In genomic region chr12:12581271-12582186, GRCm38 (mm10) we compare ENCODE assay signal across 8 mouse cellular contexts.
DNase-seq lines count a peak whose midpoint lies in the region; ATAC-seq and TF ChIP-seq lines count a peak whose summit lies in the region.

No protein-coding gene starts in this region.

- no peaks in the 10 kb centered on the region for H3K27me3 ChIP-seq in forebrain, embryonic 15.5 days
- H3K27me3 ChIP-seq in midbrain, embryonic 12.5 days = peaks cover 10% of the 10 kb centered on the region

- 4% methylated on average over 19 of the region's 19 CpGs for WGBS in forebrain, embryonic 15.5 days
- 2% methylated on average over 19 of the region's 19 CpGs for WGBS in midbrain, embryonic 12.5 days

- H3K9me3 ChIP-seq in forebrain, embryonic 15.5 days = no peaks in the 10 kb centered on the region
- H3K9me3 ChIP-seq in midbrain, embryonic 12.5 days = no peaks in the 10 kb centered on the region

- no peak overlapping the region for H3K9ac ChIP-seq in forebrain, embryonic 15.5 days (replicated peaks)
- no peak overlapping the region for H3K9ac ChIP-seq in midbrain, embryonic 12.5 days (replicated peaks)

- ATAC-seq in forebrain, embryonic 15.5 days (replicated peaks) = peak; percentile 72
- peak; percentile 93 for ATAC-seq in midbrain, embryonic 12.5 days (ENCODE audit: low FRiP score, low read depth)

- H3K36me3 ChIP-seq in forebrain, embryonic 15.5 days = no peaks in the 10 kb centered on the region
- H3K36me3 ChIP-seq in midbrain, embryonic 12.5 days = no peaks in the 10 kb centered on the region

- H3K4me1 ChIP-seq in forebrain, embryonic 15.5 days = peaks cover 42% of the 10 kb centered on the region
- H3K4me1 ChIP-seq in midbrain, embryonic 12.5 days = peaks cover 42% of the 10 kb centered on the region

- no peak overlapping the region for H3K4me3 ChIP-seq in forebrain, embryonic 15.5 days
- no peak overlapping the region for H3K4me3 ChIP-seq in midbrain, embryonic 12.5 days

- H3K27ac ChIP-seq in forebrain, embryonic 15.5 days (replicated peaks) = peak overlapping the region; percentile 55; the same call in 1 of the 2 replicates
- H3K27ac ChIP-seq in midbrain, embryonic 12.5 days (replicated peaks) = peak overlapping the region; percentile 69

- H3K4me2 ChIP-seq in forebrain, embryonic 15.5 days (replicated peaks) = peak overlapping the region; percentile 13; the same call in 1 of the 2 replicates
- peak overlapping the region; percentile 38 for H3K4me2 ChIP-seq in midbrain, embryonic 12.5 days (replicated peaks)

- TF ChIP-seq POLR2A in brain, embryonic 14.5 days (IDR thresholded peaks at IDR 0.05; ENCODE audit: borderline replicate concordance, extremely low read depth, insufficient read depth, insufficient read length, poor library complexity, severe bottlenecking) = no peak

- TF ChIP-seq CTCF in brain, embryonic 14.5 days (IDR thresholded peaks at IDR 0.05; ENCODE audit: borderline replicate concordance, extremely low read depth, insufficient read depth, insufficient read length) = no peak

- DNase-seq in kidney, postnatal 10 days = peak; percentile 12
- no peak for DNase-seq in kidney, adult 8-10 months
- DNase-seq in brain, embryonic 14.5 days (ENCODE audit: low read depth) = peak; percentile 91
- no peak for DNase-seq in left cerebral cortex, adult 9 months (ENCODE audit: low spot score in 2 of 2)
- no peak for DNase-seq in spleen, postnatal 36 days (ENCODE audit: low spot score in 2 of 2)
- no peak for DNase-seq in heart, postnatal 4 days

Comparison
In these comparisons a context has a peak if more than half of its experiments do, and no peak if none do; other contexts are left out.
1. DNase-seq: peak in kidney, postnatal 10 days (single experiment) and brain, embryonic 14.5 days (single experiment); none in kidney, adult 8-10 months (0 of 2), left cerebral cortex, adult 9 months (0 of 2), spleen, postnatal 36 days (0 of 2) and heart, postnatal 4 days (single experiment).